Mouse (Mus musculus) urinary bladder, postnatal 14 days (tissue): ENCODE data around the gene Lmntd2.

Experiments
- DNase-seq: peaks from one replicate; pipeline ENCODE4 v3.0.0; 2021; ENCODE audit warnings: low spot score

Lmntd2 gene

DNA sequence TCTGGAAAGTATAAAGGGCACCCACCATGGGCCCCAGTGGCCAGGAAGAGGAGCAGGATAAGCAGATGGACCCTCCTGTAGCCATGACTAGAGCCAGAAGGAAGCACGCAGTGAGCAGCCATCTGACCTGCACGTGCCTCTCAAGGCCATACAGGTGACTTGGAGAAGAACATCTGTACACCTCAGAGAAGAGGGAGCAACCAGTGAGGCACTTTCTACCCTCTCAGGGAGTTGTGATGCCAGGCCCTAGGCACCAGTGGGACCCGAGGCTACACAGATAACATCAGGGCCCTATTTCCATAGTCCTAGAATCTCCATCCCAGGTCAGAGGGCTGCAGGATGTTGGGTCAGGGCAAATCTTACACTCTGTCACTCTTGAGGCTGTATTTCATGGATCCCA is 23.7 kb downstream of the Lmntd2 start:
- DNase-seq: no peak

DNA sequence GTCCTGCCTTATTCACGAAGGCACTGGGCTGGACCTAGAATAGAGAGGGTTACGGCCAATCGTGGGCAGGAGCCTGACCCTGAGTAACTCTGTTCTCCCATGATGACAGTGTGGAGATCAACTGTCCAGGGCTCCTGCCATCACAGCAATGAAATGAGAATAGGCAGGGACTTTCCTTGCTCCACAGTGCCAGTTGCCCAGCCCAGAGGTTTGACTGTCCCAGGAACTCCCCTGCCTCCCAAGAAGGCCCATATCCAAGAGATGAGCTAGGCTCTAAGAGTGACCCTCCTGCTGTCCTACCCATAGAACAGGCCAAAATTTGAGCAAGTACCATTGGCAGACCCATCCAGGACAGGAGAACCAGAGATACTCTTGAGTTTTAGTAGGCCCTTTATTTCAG is 25.1 kb downstream of the Lmntd2 start:
- no peak for DNase-seq

DNA sequence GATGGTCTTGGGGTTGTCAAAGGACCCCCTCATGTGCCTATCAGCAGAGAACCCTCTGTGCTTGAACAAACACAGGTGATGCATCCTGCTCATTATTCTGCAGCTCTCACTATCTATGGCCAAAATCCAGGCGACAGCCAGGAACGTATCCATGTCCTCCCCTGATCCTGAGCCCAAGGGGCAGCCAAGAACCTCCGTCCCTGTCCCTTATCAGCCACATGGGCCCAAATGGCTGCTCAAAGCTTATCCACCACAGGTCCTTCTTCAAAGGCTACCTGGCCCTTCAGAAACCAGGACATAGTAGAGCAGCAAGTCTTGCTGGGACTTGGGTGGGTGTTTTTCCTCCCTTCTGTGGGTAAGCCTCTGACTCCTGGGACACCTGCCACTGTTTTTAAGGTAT is 25.7 kb downstream of the Lmntd2 start:
- DNase-seq: no peak

DNA sequence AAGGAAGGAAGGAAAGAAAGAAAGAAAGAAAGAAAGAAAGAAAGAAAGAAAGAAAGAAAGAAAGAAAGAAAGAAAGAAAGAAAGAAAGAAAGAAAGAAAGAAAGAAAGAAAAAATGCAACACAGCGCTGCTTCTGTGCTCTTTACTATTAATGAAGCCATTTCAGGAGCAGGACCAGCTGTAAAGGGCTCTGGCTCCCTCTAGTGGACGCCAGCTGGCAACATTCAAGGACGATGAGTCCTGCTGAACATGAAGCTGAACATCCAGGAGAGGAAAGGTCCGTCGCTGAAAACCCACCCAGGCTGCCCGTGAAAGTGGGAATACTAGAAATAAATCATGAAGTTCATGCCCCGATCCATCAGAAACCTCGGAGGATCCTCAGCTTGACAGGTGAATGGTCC is 37.7 kb downstream of the Lmntd2 start:
- DNase-seq: peak; percentile 87

DNA sequence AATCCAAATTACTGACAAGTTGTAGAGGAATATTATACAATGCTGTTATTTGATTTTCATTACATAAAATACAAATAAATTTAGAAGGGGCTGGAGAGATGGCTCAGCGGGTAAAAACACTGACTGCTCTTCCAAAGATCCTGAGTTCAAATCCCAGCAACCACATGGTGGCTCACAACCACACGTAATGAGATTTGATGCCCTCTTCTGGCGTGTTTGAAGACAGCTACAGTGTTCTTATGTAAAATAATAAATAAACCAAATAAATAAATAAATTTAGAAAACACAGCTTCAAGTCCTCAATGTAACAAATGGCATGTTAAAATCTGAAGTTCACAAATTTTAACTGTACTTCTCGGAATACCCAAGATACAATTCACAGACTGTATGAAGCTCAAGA is 38.8 kb downstream of the Lmntd2 start:
- no peak for DNase-seq

DNA sequence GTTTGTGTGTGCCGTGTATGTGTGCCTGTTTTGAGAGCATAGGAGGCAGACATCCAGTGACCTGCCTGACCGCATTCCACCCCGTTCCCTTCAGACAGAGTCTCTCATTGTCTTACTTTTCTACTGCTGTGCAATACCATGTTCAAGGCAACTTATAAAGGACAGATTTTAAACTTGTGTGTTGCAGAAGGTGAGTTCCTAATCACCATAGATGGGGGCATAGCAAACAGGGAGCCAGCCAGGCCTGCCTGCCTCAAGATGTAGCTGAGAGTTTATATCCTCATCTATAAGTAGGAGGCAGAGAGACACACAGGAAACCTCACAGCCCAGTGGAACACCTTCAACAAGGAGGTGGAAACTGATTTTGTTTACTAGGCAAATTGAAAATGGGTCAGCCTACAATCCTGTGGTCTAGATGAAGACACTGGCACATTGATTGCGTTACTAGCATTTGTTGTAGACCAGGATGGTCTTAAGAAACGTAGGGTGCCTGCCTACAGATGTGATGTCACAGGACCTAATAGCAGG is 40.5 kb downstream of the Lmntd2 start:
- DNase-seq: no peak

DNA sequence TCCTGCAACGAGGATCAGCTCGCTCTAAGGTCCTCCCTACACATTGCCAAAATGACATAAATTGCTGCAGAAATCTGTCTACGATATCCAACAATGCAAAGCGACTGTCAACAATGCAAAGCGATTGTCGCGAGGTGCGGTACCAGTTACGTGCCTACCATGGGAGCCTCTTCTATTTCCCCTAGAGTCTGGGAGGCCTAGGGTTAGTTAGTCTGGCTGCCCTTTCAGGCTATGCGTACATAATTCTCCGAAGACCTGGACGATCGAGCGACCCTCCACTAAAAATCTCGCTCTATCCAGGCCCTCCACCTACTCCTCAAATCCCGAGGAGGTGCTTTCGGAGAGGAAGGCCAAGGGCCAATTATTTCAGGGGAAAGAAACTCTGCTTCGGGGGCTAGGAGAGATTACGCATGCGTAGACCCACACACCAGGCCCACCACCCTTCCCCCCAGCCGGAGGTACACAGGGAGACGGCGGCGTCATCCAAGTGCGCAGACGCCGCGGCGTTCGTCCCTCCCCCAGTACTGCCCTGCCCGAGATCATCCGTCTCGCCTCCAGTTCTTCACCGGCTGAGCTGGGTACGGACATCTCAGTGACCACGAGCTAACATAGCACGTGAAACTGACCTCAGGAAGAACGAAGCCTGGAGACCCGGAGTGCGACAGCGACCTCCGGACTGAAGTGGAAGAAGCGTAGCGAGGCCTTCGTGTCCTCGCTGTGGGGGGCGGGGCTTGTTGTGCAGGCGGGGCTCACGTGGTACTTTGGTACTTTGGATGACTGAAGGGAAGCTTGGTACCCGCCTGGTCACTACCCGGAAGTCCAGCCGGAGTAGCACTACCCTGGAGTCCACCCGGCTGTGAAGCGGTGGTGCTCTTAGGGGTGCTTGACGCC is 41.5 kb downstream of the Lmntd2 start, which contains the start of gene Rnh1:
Rnh1 (minus strand) TSS at position 742 of the 891 bp plus-strand sequence.
- peak; percentile 90 for DNase-seq

DNA sequence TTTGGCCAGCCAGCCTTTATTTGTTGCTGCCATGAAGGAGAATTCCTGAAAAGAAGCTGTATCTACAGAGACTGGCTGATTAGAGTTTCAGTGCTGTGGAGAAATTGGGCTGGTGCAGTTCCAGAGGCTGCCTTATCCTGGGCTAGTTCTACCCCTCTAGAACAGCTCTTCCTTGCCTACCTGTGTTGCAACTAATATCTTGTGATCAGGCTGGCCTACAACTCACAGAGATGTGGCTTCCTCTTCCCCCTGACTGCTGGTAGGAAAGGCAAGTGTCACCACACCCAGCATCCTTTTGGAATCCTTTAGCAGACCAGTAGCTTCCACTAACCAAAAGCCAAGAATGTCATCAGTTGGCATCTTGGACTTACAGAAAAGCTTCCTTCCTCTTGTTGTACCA is 44.0 kb downstream of the Lmntd2 start:
- no peak for DNase-seq

DNA sequence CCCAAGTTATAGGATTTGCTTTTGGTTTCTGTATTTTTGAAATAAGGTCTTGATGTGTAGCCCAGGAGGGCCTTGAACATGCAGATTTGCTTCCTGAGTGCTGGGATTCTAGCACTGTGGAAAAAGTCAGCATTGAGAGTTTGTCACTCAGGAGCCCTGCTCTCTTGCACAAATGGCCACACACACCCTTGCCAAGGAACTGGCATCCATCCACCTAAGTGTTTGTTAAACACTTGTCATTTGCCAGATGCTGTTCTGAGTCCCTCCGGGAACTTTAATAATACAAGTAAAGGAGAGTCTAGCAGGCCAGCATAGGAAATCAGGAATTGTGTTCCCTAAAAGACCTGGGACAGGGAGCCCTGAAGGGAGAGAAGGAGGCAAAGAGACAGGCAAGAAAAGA is 44.6 kb downstream of the Lmntd2 start:
- no peak for DNase-seq

DNA sequence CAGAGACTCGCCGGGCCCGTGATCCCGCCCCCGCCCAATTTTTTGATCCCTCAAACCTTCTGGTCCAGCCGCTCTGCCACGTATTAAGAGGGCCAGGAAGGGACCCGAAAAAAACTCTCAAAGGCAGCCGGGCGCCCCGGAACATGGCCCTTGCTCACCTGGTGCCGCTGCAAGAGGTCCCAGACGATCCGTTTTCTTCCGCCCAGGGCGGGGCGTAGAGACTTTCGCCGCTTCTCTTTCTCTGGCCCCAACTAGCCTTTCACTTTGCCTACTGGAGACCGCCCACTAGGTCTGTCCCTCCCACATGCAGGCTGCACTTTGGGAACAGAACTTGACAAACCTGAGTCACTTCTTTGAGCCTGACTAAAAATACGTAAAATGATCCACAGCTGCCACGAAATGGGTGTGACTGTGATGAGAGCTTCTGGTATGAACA is 45.3 kb downstream of the Lmntd2 start:
- DNase-seq: peak; percentile 86

DNA sequence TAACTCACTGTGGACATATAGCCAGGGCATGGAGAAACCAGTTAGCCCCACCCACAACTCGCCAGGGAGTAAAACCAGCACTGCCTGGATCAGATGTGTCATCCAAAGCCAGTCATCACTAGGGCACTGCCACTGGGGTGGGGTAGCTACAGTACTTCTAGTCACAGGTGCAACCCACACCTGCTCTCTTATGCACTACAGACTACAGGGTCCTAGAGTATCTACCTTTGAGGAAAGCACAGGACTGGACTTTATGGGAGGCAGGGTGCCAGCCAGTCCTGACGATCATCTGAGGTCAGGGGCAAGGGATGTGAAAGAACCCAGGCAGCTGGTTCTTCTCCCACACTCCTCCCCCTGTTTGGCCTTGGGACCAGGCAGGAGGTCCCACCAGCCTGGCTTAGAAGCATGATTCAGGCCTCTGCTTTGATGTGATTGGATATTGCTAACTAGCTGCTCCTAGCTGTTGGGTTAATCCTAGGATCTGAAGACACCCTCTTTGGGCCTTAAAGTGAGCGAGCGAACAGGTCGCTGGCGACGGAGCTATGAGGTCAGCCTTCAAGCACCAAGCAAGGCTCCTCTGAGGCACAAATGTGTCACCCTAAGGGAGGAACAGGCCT is 45.9 kb downstream of the Lmntd2 start:
- DNase-seq: peak; percentile 70

DNA sequence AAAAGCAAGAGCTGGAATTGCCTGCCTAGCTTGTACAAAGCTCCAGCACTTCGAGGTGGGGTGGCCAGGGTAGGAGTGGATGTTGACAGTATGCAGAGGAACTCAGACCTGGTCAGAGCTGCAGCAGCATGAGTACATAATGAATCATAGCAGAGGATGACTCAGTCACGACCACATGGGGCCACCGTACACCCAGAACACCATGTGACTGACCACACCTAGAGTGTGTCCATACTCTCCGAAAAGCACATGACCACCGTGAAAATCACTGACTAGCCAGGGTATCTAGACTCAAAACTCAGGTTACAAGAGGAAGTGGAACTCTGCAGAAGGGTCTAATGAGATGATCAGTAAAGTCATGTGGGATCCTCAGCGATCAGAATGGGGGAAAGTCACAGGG is 49.0 kb downstream of the Lmntd2 start:
- DNase-seq: peak; percentile 71

DNA sequence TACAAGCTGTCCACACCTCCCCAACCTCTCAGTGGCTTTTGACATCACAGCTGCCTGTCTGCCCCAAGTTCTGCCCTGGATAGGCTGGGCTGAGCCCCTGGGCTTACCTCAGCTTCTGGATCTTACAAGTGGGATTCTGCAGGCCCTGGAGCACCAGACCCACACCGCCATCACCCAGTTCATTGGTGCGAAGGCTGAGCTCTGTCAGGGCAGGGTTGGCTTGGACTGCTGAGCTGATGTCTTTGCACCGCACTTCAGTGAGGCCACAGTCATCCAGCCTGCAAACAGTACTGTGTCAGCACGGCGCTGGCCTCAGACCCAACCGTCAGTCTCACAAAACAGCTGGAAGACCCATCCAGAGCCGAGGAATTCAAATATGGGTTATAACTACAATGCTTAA is 49.5 kb downstream of the Lmntd2 start:
- DNase-seq: no peak
